Mouse (Mus musculus) kidney, postnatal 25 days (tissue): ENCODE measurements around the gene Cabcoco1.

Source experiments
- DNase-seq, 2 experiments: peaks; one replicate each; pipeline ENCODE4 v3.0.0; 2021; ENCODE audit warnings: mixed read lengths in 2 of 2

Gene Cabcoco1

GRCm38 (mm10) chr10:68541139-68541942, at the start of gene Cabcoco1:
Gene Cabcoco1, minus strand, starts transcription at chr10:68541896.
- DNase-seq, result peak; percentile 91 to 94

GRCm38 (mm10) chr10:68589530-68590252, 48.0 kb upstream of the Cabcoco1 start:
- no peak for DNase-seq

- DNase-seq, result peak in 1 of 2 experiments; percentile 19
Measured at GRCm38 (mm10) chr10:68587416-68588040, 45.8 kb upstream of the Cabcoco1 start.

- peak in 1 of 2 experiments; percentile 13 for DNase-seq
Measured at GRCm38 (mm10) chr10:68577321-68577720, 35.6 kb upstream of the Cabcoco1 start.

GRCm38 (mm10) chr10:68568172-68568571, 26.5 kb upstream of the Cabcoco1 start:
- DNase-seq, result no peak

- no peak for DNase-seq
Measured at GRCm38 (mm10) chr10:68562344-68562743, 20.6 kb upstream of the Cabcoco1 start.

- no peak for DNase-seq
Measured at GRCm38 (mm10) chr10:68558828-68559219, 17.1 kb upstream of the Cabcoco1 start.

GRCm38 (mm10) chr10:68558105-68558827, 16.6 kb upstream of the Cabcoco1 start:
- DNase-seq, result peak; percentile 49 to 52

- no peak for DNase-seq
Measured at GRCm38 (mm10) chr10:68553677-68554076, 12.0 kb upstream of the Cabcoco1 start.

- no peak for DNase-seq
Measured at GRCm38 (mm10) chr10:68552556-68552955, 10.9 kb upstream of the Cabcoco1 start.

GRCm38 (mm10) chr10:68551316-68551715, 9.6 kb upstream of the Cabcoco1 start:
- DNase-seq, result no peak

- DNase-seq, result no peak
Measured at GRCm38 (mm10) chr10:68550668-68551267, 9.1 kb upstream of the Cabcoco1 start.

- DNase-seq, result no peak
Measured at GRCm38 (mm10) chr10:68543107-68543506, 1.4 kb upstream of the Cabcoco1 start.

- no peak for DNase-seq
Measured at GRCm38 (mm10) chr10:68541943-68542420, 286 bp upstream of the Cabcoco1 start.

GRCm38 (mm10) chr10:68540612-68541011, 1.1 kb downstream of the Cabcoco1 start:
- no peak for DNase-seq

GRCm38 (mm10) chr10:68537261-68537950, 4.3 kb downstream of the Cabcoco1 start:
- no peak for DNase-seq

- peak; percentile 56 to 81 for DNase-seq
Measured at GRCm38 (mm10) chr10:68529364-68530049, 12.2 kb downstream of the Cabcoco1 start.

- DNase-seq, result no peak
Measured at GRCm38 (mm10) chr10:68528958-68529357, 12.7 kb downstream of the Cabcoco1 start.

- DNase-seq, result peak; percentile 67 to 73
Measured at GRCm38 (mm10) chr10:68522106-68522505, 19.6 kb downstream of the Cabcoco1 start.

GRCm38 (mm10) chr10:68512433-68513019, 29.2 kb downstream of the Cabcoco1 start:
- no peak for DNase-seq
